Mouse (Mus musculus) embryonic fibroblast, embryonic 13.5 days (primary cell): ENCODE measurements at regions not wholly inside any gene's neighbourhood (a gene's known extent, or its start where the extent isn't known, plus 50 kb on each side); places are given as distances from the start of the nearest gene placed in this dataset.

Source experiments
- CTCF ChIP-seq: IDR thresholded peaks from 2 replicates; pipeline ENCODE4 v1.5.1; 2011; ENCODE audit warnings: mild to moderate bottlenecking, control low read depth, low read length, moderate library complexity, borderline replicate concordance; ENCODE audit not compliant: insufficient read depth
- POLR2A ChIP-seq: IDR thresholded peaks from 2 replicates; pipeline ENCODE4 v1.6.1; 2011; ENCODE audit warnings: low read depth, mild to moderate bottlenecking, control low read depth, low read length, moderate library complexity

DNA sequence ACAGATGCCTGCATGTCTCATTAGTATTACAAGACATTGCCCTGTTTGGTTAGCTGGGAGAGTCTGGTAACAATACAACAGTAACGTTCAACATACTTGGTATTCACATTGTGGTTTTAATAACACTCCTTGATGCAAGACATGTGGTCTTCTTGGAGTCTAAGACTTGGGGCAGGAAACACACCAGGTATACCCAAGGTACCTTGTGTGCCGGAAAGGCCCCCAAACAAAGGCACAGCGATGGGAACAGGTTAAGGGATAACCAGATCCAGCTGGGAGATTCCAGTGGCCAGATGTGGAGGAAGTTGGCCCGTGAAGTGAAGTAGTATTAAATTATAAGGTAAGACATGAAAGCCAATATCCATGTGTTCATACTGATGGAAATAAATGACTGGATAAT, 71.9 kb upstream of the Mphosph6 start:
- TF ChIP-seq POLR2A, result no peak
- TF ChIP-seq CTCF, result no peak
